Mouse (Mus musculus) G1E (cell line): ENCODE data around the gene Clec4b2.

Source experiments
- CTCF ChIP-seq: IDR thresholded peaks from 2 replicates; pipeline ENCODE4 v1.5.1; 2012; ENCODE audit warnings: low read depth, low read length, inconsistent platforms, mixed read lengths
- GATA1 ChIP-seq: IDR thresholded peaks from 2 replicates; pipeline ENCODE4 v1.6.1; 2012; ENCODE audit warnings: borderline replicate concordance, low read length, inconsistent platforms, mixed read lengths
- GATA2 ChIP-seq: IDR thresholded peaks from 2 replicates; pipeline ENCODE4 v1.6.1; 2012; ENCODE audit warnings: low read depth, low read length, inconsistent platforms, borderline replicate concordance
- POLR2AphosphoS5 ChIP-seq: IDR thresholded peaks from 2 replicates; pipeline ENCODE4 v1.6.1; 2012; ENCODE audit warnings: low read depth, low read length, inconsistent platforms; ENCODE audit not compliant: insufficient replicate concordance
- TAL1 ChIP-seq: conservative IDR thresholded peaks from 2 replicates; pipeline ENCODE4 v1.6.1; 2012; ENCODE audit warnings: low read depth, low read length, inconsistent platforms, mixed read lengths

DNA sequence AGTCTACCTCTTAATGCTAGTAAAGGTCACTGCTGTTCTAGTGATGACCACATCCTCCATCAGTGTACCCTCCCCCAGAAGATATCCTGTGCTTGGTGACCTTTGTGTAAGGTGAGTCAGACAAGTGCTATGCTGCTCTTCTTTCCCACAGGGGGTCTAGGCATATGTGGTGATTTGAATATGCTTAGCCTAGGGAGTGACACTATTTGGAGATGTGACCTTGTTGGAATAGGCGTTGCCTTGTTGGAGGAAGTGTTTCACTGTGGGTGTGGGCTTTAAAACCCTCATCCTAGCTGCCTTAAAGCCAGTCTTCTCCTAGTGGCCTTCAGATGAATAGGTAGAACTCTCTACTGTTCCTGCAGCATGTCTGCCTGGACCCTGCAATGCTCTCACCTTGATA is 39.0 kb downstream of the Clec4b2 start:
- TF ChIP-seq CTCF (no peak), GATA2 (no peak), POLR2AphosphoS5 (no peak), GATA1 (no peak), TAL1 (no peak)
